Mouse (Mus musculus) CH12.LX (cell line): ENCODE data around the gene Rbpms2. TPM values are rescaled to one million over a fixed set of nuclear protein-coding genes. Genes with fewer than 3 reads are reported as not detected.

ENCODE experiments used
- DNase-seq: peaks from one replicate; pipeline ENCODE4 v3.0.0-alpha.2; 2013; ENCODE audit errors: extremely low read depth
- H3K27ac ChIP-seq: 2 replicates; pipeline ENCODE4 v1.5.1; 2012; ENCODE audit warnings: low read depth, mild to moderate bottlenecking, control low read depth, moderate library complexity; ENCODE audit not compliant: insufficient read depth
- H3K27me3 ChIP-seq: replicated peaks from 2 replicates; pipeline ENCODE3; 2012; ENCODE audit warnings: inconsistent platforms
- H3K36me3 ChIP-seq, 2 experiments: replicated peaks in 1 of 2; 2 replicates each; pipeline versions ENCODE3 to v1.6.1; 2012; ENCODE audit warnings: inconsistent platforms in 1 of 2, low read length in 1 of 2, mild to moderate bottlenecking in 1 of 2, mixed read lengths in 1 of 2, moderate library complexity in 1 of 2; ENCODE audit not compliant: control insufficient read depth in 1 of 2, insufficient read depth in 1 of 2
- H3K4me1 ChIP-seq, 2 experiments: 2 replicates each; pipeline ENCODE4 v1.6.1; 2012; ENCODE audit warnings: inconsistent platforms in 1 of 2, moderate library complexity in 1 of 2; ENCODE audit not compliant: insufficient read depth in 2 of 2, control insufficient read depth in 1 of 2
- H3K4me2 ChIP-seq: 2 replicates; pipeline ENCODE4 v1.6.1; 2012; ENCODE audit warnings: low read depth, mild to moderate bottlenecking, control low read depth; ENCODE audit not compliant: poor library complexity, insufficient read depth, severe bottlenecking
- H3K4me3 ChIP-seq, 3 experiments: fragments of 150-350 bp in 1 of 3; sonication (generic) in 1 of 3; replicated peaks in 1 of 3; 2 replicates each; pipeline versions ENCODE3 to v1.5.1; 2011 to 2012; ENCODE audit warnings: low read depth in 2 of 3, low read length in 2 of 3, mild to moderate bottlenecking in 2 of 3, moderate library complexity in 2 of 3, control low read depth in 1 of 3, improper control_type of control experiment in 1 of 3, inconsistent platforms in 1 of 3, mixed read lengths in 1 of 3; ENCODE audit not compliant: poor library complexity in 1 of 3
- H3K79me2 ChIP-seq: replicated peaks from 2 replicates; pipeline ENCODE4 v1.6.1; 2012; ENCODE audit warnings: mild to moderate bottlenecking, moderate library complexity; ENCODE audit not compliant: control insufficient read depth, poor library complexity, insufficient read depth, severe bottlenecking; ENCODE audit errors: extremely low read depth
- H3K9ac ChIP-seq: 2 replicates; pipeline ENCODE4 v1.6.1; 2012; ENCODE audit warnings: low read depth, mild to moderate bottlenecking, control low read depth, moderate library complexity; ENCODE audit not compliant: insufficient read depth
- H3K9me3 ChIP-seq: replicated peaks from 2 replicates; pipeline ENCODE3; 2012; ENCODE audit warnings: low read length, inconsistent platforms, mixed read lengths
- CHD1 ChIP-seq: IDR thresholded peaks from 2 replicates; pipeline ENCODE4 v1.6.1; 2012; ENCODE audit warnings: low read depth, low read length, improper control_type of control experiment, inconsistent platforms
- ELF1 ChIP-seq: IDR thresholded peaks from 2 replicates; pipeline ENCODE4 v1.6.1; 2014; ENCODE audit warnings: low read depth, mild to moderate bottlenecking, inconsistent platforms, low read length, improper control_type of control experiment
- EP300 ChIP-seq: IDR thresholded peaks from 2 replicates; pipeline ENCODE4 v1.6.1; 2011; ENCODE audit warnings: low read length, improper control_type of control experiment
- HCFC1 ChIP-seq: IDR thresholded peaks from 2 replicates; pipeline ENCODE4 v1.6.1; 2012; ENCODE audit warnings: low read depth, mild to moderate bottlenecking, inconsistent platforms, low read length, improper control_type of control experiment
- KAT2A ChIP-seq: IDR thresholded peaks from 2 replicates; pipeline ENCODE4 v1.6.1; 2012; ENCODE audit warnings: low read length, improper control_type of control experiment, inconsistent platforms; ENCODE audit not compliant: insufficient replicate concordance
- MAX ChIP-seq: IDR thresholded peaks from 2 replicates; pipeline ENCODE4 v1.6.1; 2011; ENCODE audit warnings: low read length, improper control_type of control experiment
- MXI1 ChIP-seq: IDR thresholded peaks from 2 replicates; pipeline ENCODE4 v1.6.1; 2011; ENCODE audit warnings: mild to moderate bottlenecking, low read depth, low read length, improper control_type of control experiment
- NELFE ChIP-seq: IDR thresholded peaks from 2 replicates; pipeline ENCODE4 v1.6.1; 2011; ENCODE audit warnings: low read depth, low read length, improper control_type of control experiment
- NRF1 ChIP-seq: IDR thresholded peaks from 2 replicates; pipeline ENCODE4 v1.6.1; 2014; ENCODE audit warnings: low read depth, mild to moderate bottlenecking, inconsistent platforms, low read length, improper control_type of control experiment, moderate library complexity
- POLR2A ChIP-seq: IDR thresholded peaks from 2 replicates; pipeline ENCODE4 v1.6.1; 2011; ENCODE audit warnings: low read depth, mild to moderate bottlenecking, improper control_type of control experiment, low read length
- POLR2AphosphoS2 ChIP-seq: IDR thresholded peaks from 2 replicates; pipeline ENCODE4 v1.6.1; 2011; ENCODE audit warnings: low read depth, low read length, improper control_type of control experiment
- SIN3A ChIP-seq: IDR thresholded peaks from 2 replicates; pipeline ENCODE4 v1.6.1; 2012; ENCODE audit warnings: low read length, improper control_type of control experiment, inconsistent platforms
- TCF12 ChIP-seq: IDR thresholded peaks from 2 replicates; pipeline ENCODE4 v1.6.1; 2014; ENCODE audit warnings: low read depth, mild to moderate bottlenecking, inconsistent platforms, low read length, improper control_type of control experiment
- UBTF ChIP-seq: IDR thresholded peaks from 2 replicates; pipeline ENCODE4 v1.6.1; 2012; ENCODE audit warnings: low read depth, mild to moderate bottlenecking, inconsistent platforms, low read length, improper control_type of control experiment, moderate library complexity
- ZC3H11A ChIP-seq: IDR thresholded peaks from 2 replicates; pipeline ENCODE4 v1.6.1; 2012; ENCODE audit warnings: low read depth, mild to moderate bottlenecking, inconsistent platforms, low read length, improper control_type of control experiment
- dilution Hi-C: fragments of 300-500 bp; cut with MboI; formaldehyde crosslinking; loops from 2 replicates; pipeline ENCODE4 v1.14.3; 2020; ENCODE audit warnings: low sequenced_read_pairs; ENCODE audit not compliant: extremely low pct_unique_long_range_greater_than_20kb, extremely low pct_ligation_motif_present
- in situ Hi-C: fragments of 300-500 bp; cut with MboI; formaldehyde crosslinking; loops from 3 replicates; pipeline ENCODE4 v1.14.3; 2019; ENCODE audit warnings: low sequenced_read_pairs, low pct_ligation_motif_present, low pct_unique_long_range_greater_than_20kb, mixed read lengths
- polyA plus RNA-seq: library from polyadenylated mRNA; unstranded; fragments of >175 nt; gene quantifications from 2 replicates; pipeline ENCODE4 v1.2.1, GENCODE M21; 2012; ENCODE audit warnings: low read depth; ENCODE audit not compliant: insufficient read length
- total RNA-seq, 2 experiments: library from RNA; depleted of rRNA; stranded (reverse); fragments of 300-350 nt in 1 of 2; fragments of >200 nt in 1 of 2; gene quantifications; 2 replicates each; pipeline ENCODE4 v1.2.3; 2012 to 2014

Rbpms2 gene
- total and polyA plus RNA-seq, 3 experiments: 0.13 to 0.34 TPM; not detected in 1

DNA sequence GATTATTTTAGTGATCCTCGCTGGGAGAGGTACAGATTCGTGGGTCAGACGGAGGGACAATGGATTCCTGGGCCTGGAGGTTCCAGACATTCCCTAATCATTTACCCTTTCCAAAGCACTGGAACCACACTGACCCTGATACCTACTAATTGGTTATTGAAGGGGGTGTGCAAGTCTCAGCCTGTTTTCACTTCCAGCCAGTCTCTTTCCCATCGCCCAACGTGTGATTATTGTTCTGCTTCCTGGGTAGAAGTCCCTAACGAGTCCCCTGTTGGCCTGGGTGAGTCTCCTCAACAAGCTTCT is 42.2 kb upstream of the Rbpms2 start:
- TF ChIP-seq NELFE (no peak; the same call in 1 of the 2 replicates), KAT2A (no peak), POLR2AphosphoS2 (no peak), SIN3A (peak; percentile 41; the same call in 1 of the 2 replicates), MXI1 (peak; percentile 9; the same call in 1 of the 2 replicates), MAX (peak; percentile 17; the same call in 1 of the 2 replicates)
- no peak overlapping the region for H3K27ac ChIP-seq

GRCm38 (mm10) chr9:65587573-65588358 is 41.7 kb upstream of the Rbpms2 start:
- H3K4me3 ChIP-seq: peak overlapping the region; percentile 76 to 98 (median 77)
- in situ Hi-C loops: loop anchor here (10.0 kb wide), 1 partner anchor 143 kb away; no protein-coding TSS in a partner anchor
- no peaks in the 10 kb centered on the region for H3K27me3 ChIP-seq
- DNase-seq: peak; percentile 29
- H3K9ac ChIP-seq: peak overlapping the region; percentile 39; the same call in 1 of the 2 replicates
- H3K9me3 ChIP-seq: no peaks in the 10 kb centered on the region
- dilution Hi-C loops: no loop called here
- H3K4me1 ChIP-seq: peaks cover 8 to 29% of the 10 kb centered on the region in 2 experiments; a peak in 3 of 4 replicates
- TF ChIP-seq HCFC1 (no peak), ELF1 (no peak), CHD1 (no peak), MAX (peak; percentile 34; the same call in 1 of the 2 replicates), UBTF (peak; percentile 77; the same call in 1 of the 2 replicates), ZC3H11A (no peak), SIN3A (peak; percentile 1; the same call in 1 of the 2 replicates), TCF12 (0 out of 2 replicates have a peak, but pooled peaks have one; percentile 21), EP300 (no peak), POLR2A (0 out of 2 replicates have a peak, but pooled peaks have one; percentile 19), NRF1 (peak; percentile 76), MXI1 (0 out of 2 replicates have a peak, but pooled peaks have one; percentile 7)
- H3K79me2 ChIP-seq: peaks cover 5% of the 10 kb centered on the region; the same call in 1 of the 2 replicates
- no peak overlapping the region for H3K27ac ChIP-seq
- peaks cover 18 to 38% of the 10 kb centered on the region in 2 experiments for H3K36me3 ChIP-seq
- H3K4me2 ChIP-seq: peak overlapping the region; percentile 83

More for the DNA sequence above, 42.2 kb upstream of the Rbpms2 start:
- in situ Hi-C loops (loop anchor here (10.0 kb wide), 1 partner anchor 142 kb away; no protein-coding TSS in a partner anchor), dilution Hi-C loops (no loop called here)
- no peaks in the 10 kb centered on the region for H3K27me3 ChIP-seq
- H3K36me3 ChIP-seq: peaks cover 16 to 32% of the 10 kb centered on the region in 2 experiments
- H3K9ac ChIP-seq: peak overlapping the region; percentile 39; the same call in 1 of the 2 replicates
- peak overlapping the region; percentile 83 for H3K4me2 ChIP-seq
- no peak for DNase-seq
- H3K4me3 ChIP-seq: peak overlapping the region; percentile 76 to 98 (median 77)
- H3K79me2 ChIP-seq: peaks cover 5% of the 10 kb centered on the region; the same call in 1 of the 2 replicates
- no peaks in the 10 kb centered on the region for H3K9me3 ChIP-seq
- peaks cover 8 to 34% of the 10 kb centered on the region in 2 experiments; a peak in 3 of 4 replicates for H3K4me1 ChIP-seq
